Mouse (Mus musculus): ENCODE results near the gene Tctex1d1.

The Tctex1d1 gene

DNA sequence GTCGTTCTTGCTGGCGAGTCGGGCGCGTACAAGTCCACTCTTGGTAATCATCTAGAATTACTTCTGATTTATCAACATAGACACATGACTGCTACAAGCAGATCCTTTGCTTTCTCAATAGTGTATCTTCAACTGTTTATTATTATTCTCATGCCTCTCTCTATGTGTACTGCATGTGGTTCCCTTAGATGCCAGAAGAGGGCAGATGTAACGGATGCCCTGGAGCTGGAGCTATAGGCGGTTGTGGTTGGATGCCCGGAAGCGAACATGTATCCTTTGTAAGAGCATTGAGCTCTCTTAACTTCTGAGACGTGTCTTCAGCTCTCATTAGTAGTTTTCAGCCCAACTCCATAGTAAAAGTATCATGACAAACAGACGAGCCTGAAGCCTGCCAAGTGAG lies 64.6 kb downstream of the Tctex1d1 start:
- in situ Hi-C loops (cut with MboI; ENCODE audit: unreplicated experiment in 2 of 2), result no loop called here

DNA sequence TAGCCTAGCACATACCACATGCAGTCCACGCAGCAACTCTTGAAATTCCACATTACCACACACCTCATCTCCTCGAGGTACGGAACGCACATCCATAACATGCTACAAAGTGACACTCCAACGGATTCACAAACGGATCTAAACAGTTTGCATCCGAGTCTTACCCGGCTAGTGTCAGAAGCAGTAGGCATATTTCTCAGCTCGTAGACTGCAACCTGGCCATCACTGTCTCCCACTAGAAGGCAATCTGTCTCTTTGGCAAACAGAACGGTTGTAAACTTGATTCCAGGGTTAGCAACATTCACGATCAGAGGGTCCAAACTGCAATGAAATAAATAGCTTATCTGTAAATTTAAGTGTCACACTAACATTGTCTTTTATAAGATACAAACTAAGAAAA lies 69.6 kb downstream of the Tctex1d1 start:
- in situ Hi-C loops (cut with MboI; ENCODE audit: unreplicated experiment in 2 of 2), result no loop called here

All from v-Abl transformed pro-B cells (cell line).